Mouse (Mus musculus) CD4-positive, CD25-positive, alpha-beta regulatory T cell, adult 9 weeks (primary cell): Measurements from ENCODE around the gene Fam24a. TPM values are rescaled to one million over a fixed set of nuclear protein-coding genes. Genes with fewer than 3 reads are reported as not detected.

Experiments used
- polyA plus RNA-seq: library from polyadenylated mRNA; unstranded; fragments of 100-300 nt; shearing (Covaris generic); gene quantifications from one replicate; pipeline ENCODE4 v1.2.1, GENCODE M21; 2017

Fam24a gene
- not detected for polyA plus RNA-seq

DNA sequence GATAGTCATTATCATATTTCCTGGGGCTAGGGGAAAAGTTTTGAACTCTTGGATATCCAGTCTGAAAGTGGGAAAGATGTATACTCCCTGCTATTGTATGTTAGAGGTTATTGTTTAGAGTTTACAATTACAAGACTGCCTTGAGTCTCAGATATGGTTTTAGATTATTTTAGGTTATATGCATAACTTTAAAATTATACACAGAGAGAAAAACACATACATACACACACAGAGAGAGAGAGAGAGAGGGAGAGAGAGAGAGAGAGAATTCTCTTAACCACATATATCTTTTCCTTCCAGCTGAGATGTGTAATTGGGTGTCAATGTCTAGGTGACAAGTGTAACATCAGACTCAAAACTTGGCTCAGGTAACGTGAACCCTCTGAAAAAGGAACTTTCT lies at the start of gene Fam24a:
TSS of gene Fam24a (plus strand) at position 301 of the 400 bp plus-strand sequence.

DNA sequence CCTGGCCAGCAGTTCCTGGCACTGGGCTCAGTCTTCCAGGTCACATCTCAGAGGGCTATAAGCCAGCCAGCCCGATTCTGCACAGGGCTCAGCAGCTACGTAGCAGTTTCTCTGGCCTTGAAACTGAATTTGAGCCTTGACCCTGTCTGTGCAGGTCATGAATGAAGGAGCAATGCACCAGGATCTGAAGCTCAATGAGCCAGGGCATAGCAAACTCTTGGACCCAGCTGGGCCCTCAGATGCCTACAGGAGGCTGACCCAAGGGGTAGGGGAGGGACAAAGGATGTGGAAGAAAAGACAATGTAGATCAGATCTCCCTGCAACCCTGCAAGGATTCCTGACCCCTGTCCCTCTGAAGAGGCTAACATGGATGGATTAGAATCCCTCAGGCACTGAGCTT lies 11.5 kb upstream of the Fam24a start, which contains the start of gene Cuzd1:
TSS of gene Cuzd1 (minus strand) at position 101 of the 400 bp plus-strand sequence.

DNA sequence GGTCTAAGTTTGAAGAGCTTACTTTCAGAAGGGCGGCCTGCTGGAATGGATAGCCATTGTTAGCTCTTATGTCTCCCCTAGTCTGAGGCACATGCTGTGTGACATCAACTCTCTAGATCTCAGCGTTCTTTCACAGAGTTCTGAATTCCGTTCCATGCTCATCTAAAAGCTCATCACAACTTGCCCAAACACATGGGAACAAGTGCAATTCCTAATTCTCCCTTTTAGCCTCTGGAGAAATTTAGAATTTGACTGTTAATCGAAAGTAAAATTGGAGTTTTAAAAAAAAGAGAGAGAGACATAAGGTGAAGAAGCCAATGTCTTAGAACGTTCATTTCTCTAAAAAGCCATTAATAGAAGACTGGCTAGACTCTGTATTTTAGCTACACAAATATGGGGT lies 4.2 kb upstream of the Fam24a start, which contains the start of gene Fam24b:
TSS of gene Fam24b (minus strand) at position 101 of the 400 bp plus-strand sequence.

DNA sequence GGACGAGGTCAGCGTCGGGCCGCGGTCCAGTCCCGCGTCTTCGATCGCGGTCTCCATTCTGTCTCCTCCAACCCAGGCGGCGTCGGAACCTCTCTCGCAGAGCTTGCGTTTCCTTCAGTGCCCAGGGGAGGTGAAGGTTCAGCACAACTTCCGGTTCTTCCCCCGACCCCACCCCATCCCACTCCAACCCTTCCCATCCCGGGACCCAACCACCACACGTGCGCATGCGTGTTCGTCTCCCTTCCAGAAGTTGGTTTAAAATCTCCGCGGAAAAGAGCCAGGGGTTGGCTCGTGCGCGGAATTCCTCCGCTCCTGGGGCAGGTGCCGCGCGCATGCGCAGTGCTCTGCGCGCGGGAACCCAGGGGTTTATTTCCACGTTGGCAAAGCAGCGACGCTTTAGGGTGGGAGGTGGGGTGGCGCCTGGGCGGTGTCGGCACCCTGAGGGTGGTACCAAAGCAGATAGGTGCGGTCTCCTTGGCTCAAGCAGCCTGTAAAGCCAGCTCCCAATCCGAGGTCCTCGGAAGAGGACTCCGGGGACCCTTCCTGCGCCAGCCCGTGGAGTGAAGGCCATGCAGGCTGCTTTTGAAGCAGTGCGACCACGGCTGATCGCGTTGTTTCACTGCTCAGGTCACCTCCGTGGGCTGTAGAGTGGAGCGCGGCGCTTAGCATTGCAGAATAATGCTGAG lies 29.1 kb downstream of the Fam24a start, which contains the start of gene 2310057M21Rik:
TSS of gene 2310057M21Rik (minus strand) at position 145 of the 686 bp plus-strand sequence.

DNA sequence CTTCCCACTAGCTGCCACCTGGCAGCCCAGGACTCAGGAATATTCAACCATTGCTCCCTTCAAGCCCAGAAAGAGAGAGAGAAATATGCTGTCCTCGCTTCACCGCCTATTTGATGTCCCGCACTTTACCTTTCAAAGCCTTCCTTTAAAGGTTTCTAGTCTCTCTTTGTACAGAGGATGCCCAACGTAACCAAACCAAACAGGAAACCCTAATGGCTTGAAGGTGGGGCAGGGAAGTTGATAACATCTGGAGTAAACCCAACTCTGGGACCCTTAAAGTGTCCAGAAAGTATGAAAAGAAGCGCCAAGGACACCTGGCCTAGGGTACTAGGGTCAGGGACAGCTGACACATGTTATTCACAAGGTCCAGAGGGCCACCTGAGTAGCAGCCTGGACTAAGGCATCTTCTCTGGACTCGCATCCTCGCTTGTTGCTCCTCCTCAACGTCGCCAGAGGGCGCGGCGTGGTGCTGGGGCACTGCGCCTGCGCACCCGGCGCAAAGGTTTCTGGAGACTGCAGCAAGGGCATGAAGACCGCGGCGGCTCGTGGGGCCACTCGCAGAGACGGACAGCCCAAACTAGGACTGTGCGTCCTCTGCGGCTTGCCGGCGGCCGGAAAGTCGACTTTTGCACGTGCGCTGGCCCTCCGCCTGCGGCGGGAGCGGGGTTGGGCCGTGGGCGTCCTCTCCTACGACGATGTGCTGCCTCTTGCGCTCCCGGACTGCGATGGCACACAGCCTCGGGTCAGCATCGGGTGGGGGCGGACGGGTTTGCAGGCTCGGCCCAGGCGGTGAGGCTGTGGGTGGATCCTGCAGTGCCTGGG lies 37.2 kb downstream of the Fam24a start, which contains the start of gene Pstk:
TSS of gene Pstk (plus strand) at position 494 of the 822 bp plus-strand sequence.

Other genes starting within 250 kb of the Fam24a start
- gene 4933402N03Rik, start 187.6 kb upstream of the Fam24a start, polyA plus RNA-seq, result not detected
- not detected for gene 5430419D17Rik, start 159.5 kb upstream of the Fam24a start, polyA plus RNA-seq
- gene Cuzd1, start 11.6 kb upstream of the Fam24a start, polyA plus RNA-seq, result not detected
- not detected for gene Fam24b, start 4.3 kb upstream of the Fam24a start, polyA plus RNA-seq
- 28.1 TPM for gene 2310057M21Rik, start 28.9 kb downstream of the Fam24a start, polyA plus RNA-seq
- gene Pstk, start 37.3 kb downstream of the Fam24a start, polyA plus RNA-seq, result 43.8 TPM
- 31.3 TPM for gene Ikzf5, start 76.7 kb downstream of the Fam24a start, polyA plus RNA-seq
- 62.7 TPM for gene Acadsb, start 76.7 kb downstream of the Fam24a start, polyA plus RNA-seq
- gene Hmx3, start 209.0 kb downstream of the Fam24a start, polyA plus RNA-seq, result not detected
- not detected for gene Hmx2, start 214.9 kb downstream of the Fam24a start, polyA plus RNA-seq
- 202 TPM for gene Bub3, start 226.4 kb downstream of the Fam24a start, polyA plus RNA-seq